Mouse (Mus musculus) hematopoietic stem cell, adult 5-6 weeks (primary cell): Measurements from ENCODE around the gene Kif3b. TPM values are rescaled to one million over a fixed set of nuclear protein-coding genes. Genes with fewer than 3 reads are reported as not detected.
"Not testable (repeated sequence)": the region's sequence is repeated elsewhere in the genome, so short reads cannot be mapped to it uniquely, and the experiment has no call there.

Experiments used
- ATAC-seq, 2 experiments: fragments of 125-278 bp in 1 of 2; replicated peaks in 1 of 2; 2 replicates each; pipeline ENCODE4 v1.8.0; 2016 to 2017; ENCODE audit warnings: inconsistent platforms in 2 of 2, mild to moderate bottlenecking in 2 of 2, moderate number of reproducible peaks in 2 of 2, low read depth in 1 of 2, moderate TSS enrichment in 1 of 2; ENCODE audit not compliant: low FRiP score in 2 of 2, poor library complexity in 2 of 2, severe bottlenecking in 2 of 2, insufficient read depth in 1 of 2, low TSS enrichment in 1 of 2
- total RNA-seq: library from RNA; stranded (forward); fragments of 172-1452, 232-1000 nt; gene quantifications from 2 replicates; pipeline ENCODE4 v1.2.3, GENCODE M21; 2017

The Kif3b gene
- 13.2 and 21.6 TPM in 2 replicates for total RNA-seq

DNA sequence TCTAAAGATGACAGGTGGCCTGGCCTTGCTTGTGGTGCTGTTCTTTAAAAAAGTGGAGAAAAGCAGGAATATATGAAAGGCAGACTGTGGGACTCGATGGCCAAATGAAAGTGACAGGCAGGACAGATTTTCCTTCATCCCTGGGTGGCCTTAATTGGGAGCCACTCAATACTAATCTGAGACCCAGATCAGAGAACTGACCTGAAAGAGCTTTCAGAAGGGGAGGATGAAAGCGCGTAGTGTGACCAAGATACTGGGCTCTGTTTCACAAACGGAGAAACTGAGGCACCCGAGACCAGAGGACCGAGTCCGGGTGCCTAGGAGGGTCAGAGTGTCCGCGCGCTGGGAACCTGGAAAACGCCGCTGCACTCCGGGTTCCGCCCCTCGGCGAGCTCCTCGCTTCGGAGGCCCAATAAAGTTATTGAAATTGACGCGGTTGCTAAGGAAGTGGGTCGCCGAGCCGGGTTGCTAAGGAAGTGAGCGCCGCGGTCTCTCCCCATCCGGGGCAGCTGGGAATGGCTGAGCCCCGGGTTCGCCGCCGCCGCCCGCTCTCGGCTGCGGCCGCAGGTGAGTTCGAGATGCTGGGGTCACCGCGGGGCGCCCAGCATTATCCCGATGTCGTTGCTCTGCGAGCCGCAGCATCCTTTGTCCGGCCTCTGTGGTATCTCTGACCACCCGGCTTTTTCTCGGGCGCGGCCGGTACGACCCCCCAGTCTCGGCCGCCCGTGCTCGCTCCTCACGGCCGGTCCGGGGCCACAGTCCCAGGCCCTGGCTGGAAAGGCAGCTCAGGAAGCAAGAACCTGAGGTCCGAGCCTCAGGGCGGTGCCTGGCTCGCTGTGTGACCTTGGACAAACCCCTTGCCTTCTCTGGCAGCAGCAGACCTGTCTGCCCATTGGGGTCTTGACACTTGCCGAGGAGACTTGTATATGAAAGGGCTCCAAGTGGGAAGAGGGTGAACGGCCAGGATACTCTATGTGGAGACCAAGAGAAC is at the start of gene Kif3b:
Gene Kif3b (plus strand): TSS at position 476 of the 991 bp plus-strand sequence.
- peak; percentile 88 to 90 for ATAC-seq

DNA sequence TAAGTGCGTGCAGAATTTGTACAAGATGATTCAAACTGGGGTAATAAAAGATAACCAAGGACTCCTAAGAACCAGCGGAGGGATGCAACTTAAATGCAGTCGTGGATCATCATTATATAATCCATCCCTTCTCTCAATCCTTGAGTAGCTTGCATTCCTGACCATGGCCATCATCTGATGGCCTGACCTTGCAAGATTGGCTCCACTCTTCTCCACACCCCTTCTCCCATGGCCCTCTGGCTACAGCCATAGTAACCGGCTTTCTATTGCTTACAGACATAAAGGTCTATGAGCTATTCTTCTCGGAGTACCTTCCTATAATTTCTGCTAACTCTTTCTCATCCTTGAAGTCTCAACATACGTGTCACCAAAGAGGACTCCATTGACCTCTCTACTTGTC is 49.1 kb upstream of the Kif3b start:
- no peak for ATAC-seq

DNA sequence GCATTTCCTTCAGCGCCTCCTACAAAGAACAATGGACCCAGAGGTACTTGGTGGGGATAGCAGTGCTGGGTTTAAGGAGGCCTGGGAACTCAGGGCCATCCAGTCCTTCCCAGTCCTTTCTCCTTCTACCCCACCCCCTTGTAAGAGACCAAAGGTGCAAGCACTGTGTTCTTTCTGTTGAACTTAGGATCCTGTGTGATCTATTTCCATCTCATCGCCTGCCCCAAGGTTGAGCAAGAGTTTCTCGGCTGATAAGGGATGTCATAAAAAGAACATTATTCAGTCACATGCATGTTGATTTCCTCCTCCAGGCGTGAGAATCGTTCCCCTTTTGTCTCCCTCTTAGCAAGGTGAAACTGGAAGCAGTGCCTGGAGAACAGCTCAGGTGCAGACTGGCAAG is 41.5 kb upstream of the Kif3b start:
- no peak for ATAC-seq

DNA sequence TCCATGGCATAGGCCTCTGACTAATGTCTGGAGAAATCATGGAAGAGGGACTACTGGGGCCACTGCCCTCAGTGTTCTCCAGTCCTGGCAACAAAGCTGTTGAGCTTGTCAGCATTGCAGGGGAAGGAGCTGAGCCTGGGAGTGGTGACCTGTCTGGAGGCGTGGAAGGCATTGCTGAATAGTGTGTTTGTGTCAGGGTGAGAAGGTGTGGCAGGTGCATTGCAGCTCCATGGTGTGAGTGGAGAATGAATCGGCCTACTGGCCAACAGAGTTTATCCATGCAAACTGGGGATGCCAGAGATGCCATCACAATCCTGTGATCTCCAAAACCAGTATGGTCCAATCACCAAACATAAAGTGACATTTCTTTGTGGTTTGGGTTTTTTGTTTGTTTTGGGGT is 34.6 kb upstream of the Kif3b start:
- no peak for ATAC-seq

DNA sequence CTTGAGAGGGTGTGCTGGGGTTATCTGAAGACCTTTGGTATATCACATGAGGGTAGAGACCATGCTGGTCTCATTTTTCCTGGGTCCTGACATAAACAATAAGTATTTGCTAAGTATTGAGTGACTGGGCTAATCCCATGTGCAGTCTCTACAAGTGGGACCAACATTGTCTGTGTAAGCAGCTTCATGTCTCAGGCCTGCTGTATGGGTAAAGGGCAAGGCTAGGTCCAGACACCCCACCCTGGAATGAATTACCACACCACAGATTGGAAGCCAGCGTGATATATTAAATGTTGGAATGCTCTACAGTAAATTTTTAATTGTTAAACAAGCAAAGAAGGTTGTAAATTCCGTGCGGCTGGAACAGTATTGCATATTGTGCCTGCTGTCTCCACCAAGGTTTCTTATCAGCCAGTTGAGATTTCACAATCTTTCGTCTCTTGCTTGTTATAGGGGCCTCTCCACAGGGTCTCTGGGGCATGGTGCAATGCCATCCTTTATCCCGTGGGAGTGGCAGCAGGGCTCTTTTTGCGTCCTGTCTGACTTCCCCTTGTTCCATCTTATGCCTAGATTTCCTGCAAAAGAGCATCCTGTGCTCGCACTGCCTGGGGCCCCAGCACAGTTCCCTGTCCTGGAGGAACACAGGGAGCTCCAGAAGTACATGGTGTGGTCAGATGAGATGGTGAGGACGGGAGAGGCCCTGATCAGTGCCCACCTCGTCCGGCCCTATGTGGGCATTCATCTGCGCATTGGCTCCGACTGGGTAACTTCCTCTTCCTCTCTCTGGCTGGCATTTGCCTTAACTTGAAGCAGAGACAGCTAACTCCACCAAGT is 32.0 kb upstream of the Kif3b start:
- ATAC-seq = peak; percentile 73 to 82

DNA sequence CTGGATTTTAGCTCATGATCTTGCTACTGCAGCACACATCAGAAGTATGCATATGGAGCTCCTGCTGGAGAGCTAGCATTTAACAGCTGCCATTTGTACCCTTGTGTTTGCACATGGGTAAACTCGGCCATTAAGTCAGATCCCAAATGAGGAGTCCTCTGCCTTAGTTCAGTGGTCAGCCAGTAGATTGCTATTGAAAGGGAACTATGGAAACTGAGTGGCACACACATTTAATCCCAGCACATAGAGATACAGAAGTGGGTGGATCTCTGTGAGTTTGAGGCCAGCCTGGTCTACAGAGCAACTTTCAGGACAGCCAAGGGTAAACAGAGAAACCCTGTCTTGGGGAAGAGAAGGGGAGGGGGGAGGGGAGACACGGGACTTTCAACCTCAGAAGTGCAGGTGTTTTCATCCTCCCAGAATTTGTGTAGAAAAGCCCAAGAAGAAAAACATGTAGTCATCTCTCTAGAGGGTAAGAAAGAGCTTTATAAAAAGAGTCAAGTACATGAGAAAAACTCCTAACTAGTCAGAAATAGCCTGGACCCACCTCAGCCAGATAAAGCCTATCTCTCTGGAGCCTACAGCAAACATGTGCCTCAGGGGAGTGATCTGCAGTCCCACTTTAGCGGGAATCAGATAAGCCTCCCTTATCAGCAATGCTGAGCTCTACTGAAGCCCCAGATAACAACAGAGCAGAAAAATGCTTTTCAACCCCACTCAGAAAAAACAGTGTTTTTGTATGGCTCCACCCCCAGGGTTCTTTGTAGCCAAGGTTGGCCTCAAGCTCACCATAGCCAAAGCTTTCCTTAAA is 31.1 kb upstream of the Kif3b start:
- ATAC-seq = no peak

DNA sequence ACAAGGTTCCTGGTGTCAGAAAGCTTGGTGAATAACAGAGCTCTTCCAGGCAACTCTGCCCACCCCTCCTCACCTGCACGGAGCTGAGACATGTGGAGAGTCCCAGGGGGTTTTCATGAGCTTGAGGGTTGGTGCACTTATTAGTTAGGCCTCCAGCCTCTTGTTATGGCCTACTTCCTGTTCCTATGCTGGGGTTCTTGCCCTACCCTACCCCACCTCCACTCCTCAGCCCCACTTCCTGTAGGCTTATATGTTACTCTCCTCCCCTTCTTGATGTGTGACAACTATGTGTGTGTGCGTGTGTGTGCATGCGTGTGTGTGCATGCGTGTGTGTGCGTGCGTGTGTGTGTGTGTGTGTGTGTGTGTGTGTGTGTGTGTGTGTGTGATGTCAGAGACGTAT is 28.2 kb upstream of the Kif3b start:
- ATAC-seq = no peak

DNA sequence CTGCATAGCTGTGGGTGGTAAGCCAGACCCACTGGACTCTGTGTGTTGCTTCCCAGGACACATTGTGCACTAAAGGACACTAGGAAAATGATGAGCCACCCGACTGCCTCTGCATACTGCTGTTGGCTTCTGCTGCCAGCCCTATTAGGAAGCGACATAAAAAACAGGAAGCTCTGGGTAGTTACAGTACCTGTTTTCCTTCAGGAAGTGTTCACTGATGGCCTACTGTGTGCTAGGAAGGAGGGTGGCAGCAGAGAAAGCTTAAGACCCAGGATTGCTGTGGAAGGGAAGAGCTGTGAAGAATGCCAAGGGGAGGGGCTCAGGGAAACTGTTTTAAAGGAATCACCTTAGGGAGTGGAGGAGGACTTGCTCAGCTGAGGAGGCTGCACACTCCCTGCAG is 23.9 kb upstream of the Kif3b start:
- ATAC-seq = no peak

DNA sequence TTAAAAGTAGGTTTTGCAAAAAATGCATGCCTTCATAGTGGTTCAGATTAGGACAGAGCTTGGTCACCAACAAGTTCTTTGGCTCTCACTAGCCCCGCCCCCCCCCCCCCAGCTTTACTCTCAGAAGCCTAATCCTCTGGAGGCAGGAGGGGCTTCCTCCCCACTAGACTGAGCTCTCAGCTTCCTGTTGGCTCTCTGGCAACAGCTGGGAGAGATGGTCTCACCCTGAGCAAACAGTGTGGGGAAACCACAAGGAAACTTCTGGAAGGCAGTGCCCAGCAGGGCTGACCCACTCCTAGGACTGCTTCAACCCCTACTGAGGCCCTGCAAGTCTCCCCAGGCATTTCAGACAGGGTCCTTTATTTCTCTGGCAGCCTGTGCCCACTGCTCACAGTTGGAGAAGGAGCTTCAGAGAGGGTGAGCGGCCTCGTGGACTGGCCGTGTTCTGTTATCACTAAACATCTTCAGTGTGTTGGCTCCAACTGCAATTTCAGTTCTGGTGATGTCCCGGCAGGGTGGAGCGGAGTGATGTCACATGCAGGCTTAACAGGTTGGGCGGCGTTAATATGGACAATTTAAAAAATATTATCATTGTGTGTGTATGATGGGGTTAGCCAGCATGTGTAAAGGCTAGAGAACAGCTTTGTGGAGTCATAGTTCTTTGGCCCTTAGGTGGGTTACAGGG is 20.8 kb upstream of the Kif3b start:
- peak; percentile 59 to 65 for ATAC-seq

DNA sequence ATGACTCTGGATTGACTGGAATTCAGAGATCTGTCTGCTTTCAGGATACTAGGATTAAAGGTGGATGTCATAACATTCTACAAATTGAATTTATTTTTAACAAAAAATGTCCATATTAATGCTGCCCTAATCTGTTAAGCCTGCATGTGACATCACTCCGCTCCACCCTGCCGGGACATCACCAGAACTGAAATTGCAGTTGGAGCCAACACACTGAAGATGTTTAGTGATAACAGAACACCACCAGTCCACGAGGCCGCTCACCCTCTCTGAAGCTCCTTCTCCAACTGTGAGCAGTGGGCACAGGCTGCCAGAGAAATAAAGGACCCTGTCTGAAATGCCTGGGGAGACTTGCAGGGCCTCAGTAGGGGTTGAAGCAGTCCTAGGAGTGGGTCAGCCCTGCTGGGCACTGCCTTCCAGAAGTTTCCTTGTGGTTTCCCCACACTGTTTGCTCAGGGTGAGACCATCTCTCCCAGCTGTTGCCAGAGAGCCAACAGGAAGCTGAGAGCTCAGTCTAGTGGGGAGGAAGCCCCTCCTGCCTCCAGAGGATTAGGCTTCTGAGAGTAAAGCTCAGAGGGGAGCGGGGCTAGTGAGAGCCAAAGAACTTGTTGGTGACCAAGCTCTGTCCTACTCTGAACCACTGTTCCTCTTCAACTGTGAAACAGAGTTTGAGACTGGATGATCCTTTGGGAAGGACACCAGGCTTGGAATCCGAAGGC is 16.9 kb upstream of the Kif3b start:
- ATAC-seq = peak; percentile 59 to 64

DNA sequence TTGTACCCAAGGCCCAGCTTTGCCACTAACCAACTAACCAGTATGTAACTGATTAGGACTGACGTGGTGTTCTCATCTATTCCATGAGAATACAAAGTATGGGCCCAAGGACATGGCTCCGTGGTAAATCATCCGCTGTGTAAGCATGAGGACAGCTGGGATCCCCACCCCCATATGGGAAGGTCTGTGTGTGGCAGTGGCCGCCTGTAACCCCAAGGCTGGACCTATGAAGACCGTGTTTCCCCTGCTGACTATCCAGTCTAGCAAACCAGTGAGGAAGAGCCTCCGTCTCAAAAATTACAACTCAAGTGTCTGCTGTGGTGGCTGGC is 16.3 kb upstream of the Kif3b start:
- no peak for ATAC-seq

DNA sequence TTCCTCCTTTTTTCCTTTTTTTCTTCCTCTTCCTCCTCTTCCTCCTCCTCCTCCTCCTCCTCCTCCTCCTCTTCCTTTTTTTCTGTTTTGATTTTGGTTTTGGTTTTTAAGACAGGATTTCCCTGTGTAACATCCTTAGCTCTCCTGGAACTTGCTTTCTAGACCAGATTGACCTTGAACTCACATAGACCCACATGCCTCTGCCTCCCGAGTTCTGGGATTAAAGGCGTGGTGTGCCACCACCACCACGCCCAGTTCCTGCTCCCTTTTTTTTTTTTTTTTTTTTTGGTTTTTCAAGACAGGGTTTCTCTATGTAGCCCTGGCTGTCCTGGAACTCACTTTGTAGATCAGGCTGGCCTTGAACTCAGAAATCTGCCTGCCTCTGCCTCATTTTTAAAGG is 15.6 kb upstream of the Kif3b start:
- ATAC-seq = not testable (repeated sequence)

DNA sequence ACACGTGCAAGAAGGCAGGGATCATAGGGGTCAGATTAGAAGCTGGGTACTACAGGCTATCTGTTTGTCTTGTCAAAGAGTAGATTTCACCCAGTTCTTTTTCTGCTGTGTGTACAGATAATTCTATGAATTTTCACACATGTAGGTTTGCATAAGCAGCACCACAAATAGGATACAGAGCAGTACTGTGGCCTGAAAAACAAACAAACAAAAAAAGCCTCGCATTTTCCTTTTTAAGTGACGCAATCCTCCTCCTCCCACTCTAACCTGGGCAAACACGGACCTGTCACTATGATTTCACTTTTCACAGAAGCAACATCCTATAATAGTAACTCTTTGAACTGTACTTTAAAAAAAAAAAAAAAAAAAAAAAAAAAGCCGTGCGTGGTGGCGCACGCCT is 14.8 kb upstream of the Kif3b start:
- no peak for ATAC-seq

DNA sequence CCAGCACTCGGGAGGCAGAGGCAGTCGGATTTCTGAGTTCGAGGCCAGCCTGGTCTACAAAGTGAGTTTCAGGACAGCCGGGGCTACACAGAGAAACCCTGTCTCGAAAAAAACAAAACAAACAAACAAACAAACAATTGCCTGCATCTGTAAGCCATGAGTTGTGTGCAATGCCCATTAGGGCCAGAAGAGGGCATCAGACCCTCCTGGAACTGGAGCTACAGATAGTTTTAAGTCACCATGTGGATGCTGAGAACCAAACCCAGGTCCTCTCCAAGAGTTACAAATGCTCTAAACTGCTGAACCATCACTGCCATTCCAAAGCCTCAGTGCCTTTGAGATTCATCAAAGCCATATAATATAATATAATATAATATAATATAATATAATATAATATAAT is 14.4 kb upstream of the Kif3b start:
- ATAC-seq = not testable (repeated sequence)

DNA sequence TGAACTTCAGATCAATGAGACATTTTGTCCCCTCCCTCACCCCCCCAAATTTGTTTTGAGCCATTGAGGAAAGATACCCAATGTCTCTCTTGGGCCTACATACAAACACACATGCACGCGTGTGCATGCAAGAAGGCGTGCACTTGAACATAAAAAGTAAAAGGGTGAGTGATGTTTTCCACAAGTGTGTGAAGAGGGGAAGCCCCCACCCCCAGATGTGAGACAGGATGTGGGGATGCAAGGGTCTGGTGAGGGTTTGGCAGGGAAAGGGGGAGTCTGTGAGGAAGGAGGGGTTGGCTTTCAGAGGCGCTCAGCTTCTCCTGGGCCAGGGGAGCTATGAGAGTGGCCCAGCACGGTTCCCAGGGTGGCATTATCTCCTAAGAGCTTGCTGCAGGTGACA is 12.9 kb upstream of the Kif3b start:
- ATAC-seq = no peak

DNA sequence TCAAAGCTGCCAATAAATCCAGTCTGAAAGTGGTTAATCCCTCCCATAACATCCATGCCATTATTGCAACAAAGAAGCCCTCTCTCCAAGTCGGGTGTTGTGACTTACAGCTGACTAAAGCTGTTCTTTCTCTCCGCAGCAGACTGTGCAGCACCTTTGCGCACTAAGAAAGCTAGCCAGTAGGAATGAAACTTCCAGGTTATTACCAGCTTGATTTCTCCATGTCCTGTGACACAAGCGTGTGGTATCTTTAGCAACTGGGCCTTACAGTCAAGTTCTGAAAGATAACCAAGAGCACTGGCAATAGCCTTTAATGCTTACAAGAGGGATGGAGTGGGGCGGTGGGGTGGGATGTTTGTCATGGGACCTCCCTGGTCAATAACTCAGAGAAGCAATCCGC is 7.3 kb upstream of the Kif3b start:
- ATAC-seq = peak in 1 of 2 experiments; percentile 54; a peak in 1 of 4 replicates
